Mouse (Mus musculus): Measurements from ENCODE around the gene Sncg. TPM values are rescaled to one million over a fixed set of nuclear protein-coding genes. Genes with fewer than 3 reads are reported as not detected.
"Not testable (repeated sequence)": the region's sequence is repeated elsewhere in the genome, so short reads cannot be mapped to it uniquely, and the experiment has no call there.

Gene Sncg
- 0.11 and 0.24 TPM in 2 replicates for polyA plus RNA-seq (2015; fragmentation: Nextera tagmentation; extraction: Ambion mirVana)

DNA sequence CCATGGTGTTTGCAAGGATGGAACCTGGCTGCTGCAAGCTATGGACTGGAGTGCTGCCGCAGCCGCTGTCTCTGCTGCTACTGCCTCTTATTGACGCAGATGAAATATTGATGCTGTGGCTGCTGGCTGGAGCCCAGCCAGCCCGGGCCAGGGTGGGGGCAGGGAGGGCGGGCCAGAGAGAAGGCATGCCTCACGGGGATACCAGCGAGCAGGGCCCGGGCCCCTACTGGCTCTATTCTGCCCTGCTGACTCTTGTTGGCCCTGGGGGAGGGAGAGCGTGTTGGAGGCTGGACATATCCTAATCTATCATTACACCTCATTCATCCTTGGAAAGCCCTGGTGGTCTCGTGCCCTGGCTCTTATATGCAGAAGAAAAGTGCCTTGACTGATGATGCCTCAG, at the start of gene Sncg:
Gene Sncg, minus strand, starts transcription at position 213 of the 400 bp plus-strand sequence.
- Histone ChIP-seq H3K9me3 (replicated peaks; ENCODE audit: control insufficient read depth, low read length) (no peaks in the 10 kb centered on the region), H3K27ac (ENCODE audit: low read length) (no peak within 1 kb of the TSS), H3K4me1 (ENCODE audit: control insufficient read depth, low read depth, low read length) (no peaks in the 10 kb centered on the region), H3K9ac (ENCODE audit: low read depth, low read length) (no peak within 1 kb of the TSS), H3K4me2 (ENCODE audit: low read depth, low read length) (no peak within 1 kb of the TSS), H3K4me3 (ENCODE audit: low read depth, low read length) (no peak within 1 kb of the TSS; the same call in 1 of the 2 replicates), H3K36me3 (ENCODE audit: control insufficient read depth, insufficient read depth) (no peaks in the 10 kb centered on the region), H3K27me3 (ENCODE audit: control insufficient read depth, insufficient read depth, low read depth, low read length) (no peaks in the 10 kb centered on the region)
- no peak for ATAC-seq (ENCODE audit: low read depth)
- WGBS (ENCODE audit: insufficient replicate concordance) = 29% methylated on average over 10 of the region's 10 CpGs

DNA sequence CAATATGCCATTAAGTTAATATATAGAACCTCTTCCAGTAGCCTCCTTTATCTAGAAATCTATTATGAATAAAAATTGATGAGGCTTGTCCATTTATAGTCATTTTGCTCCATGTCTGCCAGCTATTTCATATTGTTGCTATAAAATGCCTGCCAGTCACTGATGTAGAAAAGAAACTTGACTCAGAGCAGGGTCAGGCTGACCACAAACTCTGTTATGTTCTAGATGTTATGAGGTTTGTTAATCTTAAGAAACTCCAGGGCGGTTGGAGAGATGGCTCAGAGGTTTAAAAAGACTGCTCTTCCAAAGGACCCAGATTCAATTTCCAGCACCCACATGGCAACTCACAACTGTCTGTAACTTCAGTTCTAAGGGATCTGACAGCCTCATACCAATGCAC, 46.5 kb upstream of the Sncg start:
- 54% methylated on average over 1 of the region's 1 CpGs for WGBS (ENCODE audit: insufficient replicate concordance)
- no peak for ATAC-seq (ENCODE audit: low read depth)
- H3K27ac ChIP-seq (ENCODE audit: low read length) = no peak overlapping the region
- H3K36me3 ChIP-seq (ENCODE audit: control insufficient read depth, insufficient read depth) = no peaks in the 10 kb centered on the region
- H3K4me3 ChIP-seq (ENCODE audit: low read depth, low read length) = no peak overlapping the region
- H3K4me1 ChIP-seq (ENCODE audit: control insufficient read depth, low read depth, low read length) = no peaks in the 10 kb centered on the region
- H3K4me2 ChIP-seq (ENCODE audit: low read depth, low read length) = no peak overlapping the region
- no peak overlapping the region for H3K9ac ChIP-seq (ENCODE audit: low read depth, low read length)
- no peaks in the 10 kb centered on the region for H3K27me3 ChIP-seq (ENCODE audit: control insufficient read depth, insufficient read depth, low read depth, low read length)
- no peaks in the 10 kb centered on the region for H3K9me3 ChIP-seq (replicated peaks; ENCODE audit: control insufficient read depth, low read length)

DNA sequence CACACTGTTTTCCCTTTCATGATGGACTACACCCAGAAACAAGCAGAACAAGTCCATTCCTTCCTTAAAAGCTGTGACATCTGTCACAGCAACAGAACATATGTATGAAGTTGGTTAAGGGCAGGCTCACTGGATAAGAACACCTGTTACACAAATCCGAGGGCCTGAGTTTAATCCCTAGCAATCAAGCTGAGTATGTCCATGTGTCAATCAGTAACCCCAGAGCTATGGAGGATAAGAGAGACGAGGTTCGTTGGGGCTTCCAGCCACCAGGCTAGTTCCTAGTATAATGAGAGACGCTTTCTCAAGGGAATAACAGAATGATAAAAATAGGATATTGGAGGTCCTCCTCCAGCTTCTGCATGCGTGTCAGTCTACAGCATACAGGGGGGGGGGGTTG, 42.9 kb upstream of the Sncg start:
- H3K27me3 ChIP-seq (ENCODE audit: control insufficient read depth, insufficient read depth, low read depth, low read length) = no peaks in the 10 kb centered on the region

GRCm38 (mm10) chr14:34416946-34417345, 42.4 kb upstream of the Sncg start:
- not testable (repeated sequence) for H3K4me2 ChIP-seq (ENCODE audit: low read depth, low read length); H3K27me3 ChIP-seq (ENCODE audit: control insufficient read depth, insufficient read depth, low read depth, low read length); H3K4me1 ChIP-seq (ENCODE audit: control insufficient read depth, low read depth, low read length); H3K4me3 ChIP-seq (ENCODE audit: low read depth, low read length); H3K9me3 ChIP-seq (replicated peaks; ENCODE audit: control insufficient read depth, low read length); H3K9ac ChIP-seq (ENCODE audit: low read depth, low read length); H3K36me3 ChIP-seq (ENCODE audit: control insufficient read depth, insufficient read depth); ATAC-seq (ENCODE audit: low read depth); H3K27ac ChIP-seq (ENCODE audit: low read length)
- whole genome bisulfite sequencing (ENCODE audit: insufficient replicate concordance) = 69% methylated on average over 4 of the region's 4 CpGs

More for the DNA sequence above, 42.9 kb upstream of the Sncg start:
- Histone ChIP-seq H3K9ac (ENCODE audit: low read depth, low read length) (no peak overlapping the region), H3K4me2 (ENCODE audit: low read depth, low read length) (no peak overlapping the region), H3K36me3 (ENCODE audit: control insufficient read depth, insufficient read depth) (no peaks in the 10 kb centered on the region), H3K27ac (ENCODE audit: low read length) (no peak overlapping the region), H3K4me1 (ENCODE audit: control insufficient read depth, low read depth, low read length) (no peaks in the 10 kb centered on the region), H3K4me3 (ENCODE audit: low read depth, low read length) (no peak overlapping the region), H3K9me3 (replicated peaks; ENCODE audit: control insufficient read depth, low read length) (no peaks in the 10 kb centered on the region)
- 66% methylated on average over 5 of the region's 5 CpGs for WGBS (ENCODE audit: insufficient replicate concordance)
- ATAC-seq (ENCODE audit: low read depth) = no peak

- Histone ChIP-seq H3K4me3 (ENCODE audit: low read depth, low read length) (no peak overlapping the region), H3K27ac (ENCODE audit: low read length) (no peak overlapping the region), H3K4me2 (ENCODE audit: low read depth, low read length) (no peak overlapping the region), H3K9ac (ENCODE audit: low read depth, low read length) (no peak overlapping the region), H3K4me1 (ENCODE audit: control insufficient read depth, low read depth, low read length) (no peaks in the 10 kb centered on the region), H3K27me3 (ENCODE audit: control insufficient read depth, insufficient read depth, low read depth, low read length) (no peaks in the 10 kb centered on the region), H3K9me3 (replicated peaks; ENCODE audit: control insufficient read depth, low read length) (no peaks in the 10 kb centered on the region), H3K36me3 (ENCODE audit: control insufficient read depth, insufficient read depth) (no peaks in the 10 kb centered on the region)
- 79% methylated on average over 7 of the region's 7 CpGs for WGBS (ENCODE audit: insufficient replicate concordance)
- ATAC-seq (ENCODE audit: low read depth) = no peak
Observed at GRCm38 (mm10) chr14:34412164-34412896, 37.7 kb upstream of the Sncg start.

DNA sequence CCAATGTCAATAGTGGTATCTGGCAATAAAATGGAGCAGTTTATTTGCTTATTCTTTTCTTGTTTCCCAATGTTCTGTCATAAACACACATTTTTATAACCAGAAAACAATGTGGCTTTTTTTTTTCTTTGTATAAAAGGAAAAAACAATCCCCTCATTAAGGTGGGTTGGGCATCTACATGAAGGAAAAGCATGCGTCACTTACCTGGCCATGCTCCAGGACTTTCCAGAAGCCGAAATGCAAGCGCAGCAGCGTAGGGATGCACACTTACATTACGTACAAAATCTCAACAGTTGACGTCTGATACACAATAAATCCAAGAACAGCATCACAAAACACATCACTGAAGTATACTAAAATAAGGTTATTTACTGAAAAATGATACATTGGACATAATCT, 36.1 kb upstream of the Sncg start:
- Histone ChIP-seq H3K36me3 (ENCODE audit: control insufficient read depth, insufficient read depth) (no peaks in the 10 kb centered on the region), H3K4me3 (ENCODE audit: low read depth, low read length) (no peak overlapping the region), H3K9me3 (replicated peaks; ENCODE audit: control insufficient read depth, low read length) (no peaks in the 10 kb centered on the region), H3K27ac (ENCODE audit: low read length) (no peak overlapping the region), H3K4me2 (ENCODE audit: low read depth, low read length) (no peak overlapping the region), H3K4me1 (ENCODE audit: control insufficient read depth, low read depth, low read length) (no peaks in the 10 kb centered on the region), H3K9ac (ENCODE audit: low read depth, low read length) (no peak overlapping the region), H3K27me3 (ENCODE audit: control insufficient read depth, insufficient read depth, low read depth, low read length) (no peaks in the 10 kb centered on the region)
- ATAC-seq (ENCODE audit: low read depth) = no peak
- 78% methylated on average over 6 of the region's 6 CpGs for WGBS (ENCODE audit: insufficient replicate concordance)

DNA sequence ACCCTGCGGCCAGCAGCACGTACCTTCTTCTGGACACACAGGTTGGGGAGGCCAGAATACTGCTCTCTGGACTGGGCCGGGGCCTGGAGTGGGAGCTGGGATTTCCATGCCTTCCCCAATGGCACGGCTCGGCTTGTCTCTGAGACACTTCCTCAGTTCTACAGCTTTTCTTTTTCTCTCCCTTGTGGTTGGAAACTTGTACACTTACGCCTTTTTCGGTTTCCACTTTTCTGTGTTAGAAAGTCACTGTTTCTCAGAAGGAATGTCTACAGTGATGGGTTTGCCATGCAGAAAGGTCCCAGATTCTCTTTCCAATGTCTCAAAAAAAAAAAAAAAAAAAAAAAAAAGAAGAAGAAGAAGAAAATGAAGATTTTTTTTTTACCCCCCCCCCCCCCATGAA, 28.8 kb upstream of the Sncg start:
- Histone ChIP-seq H3K9me3 (replicated peaks; ENCODE audit: control insufficient read depth, low read length) (no peaks in the 10 kb centered on the region), H3K36me3 (ENCODE audit: control insufficient read depth, insufficient read depth) (no peaks in the 10 kb centered on the region), H3K4me2 (ENCODE audit: low read depth, low read length) (no peak overlapping the region), H3K27me3 (ENCODE audit: control insufficient read depth, insufficient read depth, low read depth, low read length) (no peaks in the 10 kb centered on the region), H3K9ac (ENCODE audit: low read depth, low read length) (no peak overlapping the region), H3K4me1 (ENCODE audit: control insufficient read depth, low read depth, low read length) (no peaks in the 10 kb centered on the region), H3K4me3 (ENCODE audit: low read depth, low read length) (no peak overlapping the region), H3K27ac (ENCODE audit: low read length) (no peak overlapping the region)
- WGBS (ENCODE audit: insufficient replicate concordance) = 70% methylated on average over 7 of the region's 7 CpGs
- ATAC-seq (ENCODE audit: low read depth) = no peak

DNA sequence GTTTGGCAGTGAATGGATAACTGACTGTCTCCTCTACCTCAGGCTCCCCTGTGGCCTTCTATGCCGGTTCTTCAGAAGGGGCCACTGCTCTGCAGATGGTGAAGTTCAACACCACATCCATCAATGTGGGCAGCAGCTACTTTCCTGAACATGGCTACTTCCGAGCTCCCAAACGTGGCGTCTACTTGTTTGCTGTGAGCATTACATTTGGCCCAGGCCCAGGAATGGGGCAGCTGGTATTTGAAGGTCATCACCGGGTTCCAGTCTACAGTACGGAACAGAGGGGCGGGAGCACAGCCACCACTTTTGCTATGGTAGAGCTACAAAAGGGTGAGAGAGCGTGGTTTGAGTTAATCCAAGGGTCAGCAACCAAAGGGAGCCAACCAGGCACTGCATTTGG, 28.3 kb upstream of the Sncg start:
- no peak overlapping the region for H3K4me2 ChIP-seq (ENCODE audit: low read depth, low read length)
- peak; percentile 53; the same call in 1 of the 2 replicates for ATAC-seq (ENCODE audit: low read depth)
- no peak overlapping the region for H3K27ac ChIP-seq (ENCODE audit: low read length)
- H3K36me3 ChIP-seq (ENCODE audit: control insufficient read depth, insufficient read depth) = no peaks in the 10 kb centered on the region
- H3K9ac ChIP-seq (ENCODE audit: low read depth, low read length) = no peak overlapping the region
- H3K9me3 ChIP-seq (replicated peaks; ENCODE audit: control insufficient read depth, low read length) = no peaks in the 10 kb centered on the region
- H3K27me3 ChIP-seq (ENCODE audit: control insufficient read depth, insufficient read depth, low read depth, low read length) = no peaks in the 10 kb centered on the region
- H3K4me1 ChIP-seq (ENCODE audit: control insufficient read depth, low read depth, low read length) = no peaks in the 10 kb centered on the region
- 55% methylated on average over 8 of the region's 8 CpGs for WGBS (ENCODE audit: insufficient replicate concordance)
- H3K4me3 ChIP-seq (ENCODE audit: low read depth, low read length) = no peak overlapping the region

DNA sequence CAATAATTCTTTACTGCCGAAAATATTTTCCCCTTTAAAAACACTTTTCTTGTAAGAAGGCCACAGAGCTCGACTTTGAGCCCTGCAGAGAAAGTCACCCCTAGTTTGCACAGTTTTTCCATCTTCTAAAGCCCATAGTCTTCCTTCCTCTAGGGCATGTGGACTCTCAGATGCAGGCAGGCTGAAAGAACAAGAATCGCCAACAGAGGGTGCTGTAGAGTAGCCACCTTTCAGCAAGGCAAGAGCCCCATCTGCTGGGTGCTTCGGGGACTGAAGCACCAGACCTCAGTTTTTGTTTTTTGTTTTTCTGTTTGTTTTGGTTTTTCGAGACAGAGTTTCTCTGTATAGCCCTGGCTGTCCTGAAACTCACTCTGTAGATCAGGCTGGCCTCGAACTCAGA, 26.5 kb upstream of the Sncg start:
- no peak for ATAC-seq (ENCODE audit: low read depth)
- 24% methylated on average over 6 of the region's 6 CpGs for whole genome bisulfite sequencing (ENCODE audit: insufficient replicate concordance)
- H3K36me3 ChIP-seq (ENCODE audit: control insufficient read depth, insufficient read depth) = no peaks in the 10 kb centered on the region
- no peaks in the 10 kb centered on the region for H3K27me3 ChIP-seq (ENCODE audit: control insufficient read depth, insufficient read depth, low read depth, low read length)
- H3K9me3 ChIP-seq (replicated peaks; ENCODE audit: control insufficient read depth, low read length) = no peaks in the 10 kb centered on the region
- H3K4me1 ChIP-seq (ENCODE audit: control insufficient read depth, low read depth, low read length) = no peaks in the 10 kb centered on the region
- no peak overlapping the region for H3K4me3 ChIP-seq (ENCODE audit: low read depth, low read length)
- H3K9ac ChIP-seq (ENCODE audit: low read depth, low read length) = no peak overlapping the region
- no peak overlapping the region for H3K27ac ChIP-seq (ENCODE audit: low read length)
- H3K4me2 ChIP-seq (ENCODE audit: low read depth, low read length) = no peak overlapping the region
